Mouse (Mus musculus) kidney, adult 11 months (tissue): ENCODE results near the gene Omp.

Source experiments
- DNase-seq: peaks from one replicate; pipeline ENCODE4 v3.0.0; 2022

Omp gene

DNA sequence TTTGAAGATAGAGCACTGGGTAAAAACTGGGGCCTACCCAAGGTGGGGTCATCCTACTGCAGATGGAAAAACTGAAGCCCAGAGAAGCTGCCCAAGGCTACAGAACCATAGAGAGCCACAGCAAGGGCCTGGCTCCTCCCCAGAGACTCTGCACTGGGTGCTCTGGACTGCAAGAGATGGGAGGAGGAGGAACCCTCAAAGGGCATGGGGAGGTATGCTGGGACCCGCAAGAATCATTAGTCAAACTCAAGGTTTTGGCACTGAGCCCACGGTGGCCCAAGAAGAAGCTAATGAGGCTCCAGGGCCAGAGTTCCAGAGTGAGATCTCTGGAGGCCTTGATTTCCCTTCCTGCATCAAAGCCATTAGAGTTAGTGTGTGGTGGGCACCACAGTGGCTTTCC is 7.3 kb downstream of the Omp start:
- no peak for DNase-seq

DNA sequence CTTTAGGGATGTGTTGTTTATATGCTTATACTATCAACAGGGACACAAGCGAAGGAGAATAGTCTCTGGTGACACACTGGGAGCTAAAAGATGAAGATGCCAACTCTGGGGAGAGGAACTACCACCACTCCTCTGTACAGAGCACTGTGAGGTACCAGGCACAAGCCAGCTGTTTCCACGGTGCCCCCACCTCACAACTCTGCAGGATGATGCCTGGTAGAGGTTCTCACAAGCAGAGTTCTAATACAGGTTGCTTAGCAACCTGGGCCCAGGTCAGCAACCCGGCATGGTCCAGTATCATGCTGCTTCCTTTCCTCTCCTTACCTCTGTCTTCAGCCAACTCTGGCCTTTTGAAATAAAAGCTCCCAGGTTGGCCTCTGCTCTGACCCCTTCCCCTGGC is 7.7 kb downstream of the Omp start:
- no peak for DNase-seq

DNA sequence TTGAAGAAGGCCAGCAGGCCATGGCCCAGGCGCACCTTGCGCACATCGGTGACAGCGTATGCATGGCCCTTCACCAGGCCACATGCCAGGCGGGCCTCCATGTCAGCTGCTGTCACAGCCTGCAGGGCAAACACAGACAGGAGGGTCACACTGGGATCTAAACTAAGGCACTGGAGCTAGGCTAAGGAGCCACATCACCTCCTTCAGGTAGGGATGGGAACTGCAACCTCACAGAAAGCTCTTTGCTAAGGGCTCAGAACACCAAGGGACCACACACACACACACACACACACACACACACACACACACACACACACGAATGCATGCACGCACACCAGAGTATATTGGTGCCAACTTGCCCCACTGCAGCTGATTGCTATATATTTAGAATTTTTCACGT is 13.6 kb downstream of the Omp start:
- no peak for DNase-seq

DNA sequence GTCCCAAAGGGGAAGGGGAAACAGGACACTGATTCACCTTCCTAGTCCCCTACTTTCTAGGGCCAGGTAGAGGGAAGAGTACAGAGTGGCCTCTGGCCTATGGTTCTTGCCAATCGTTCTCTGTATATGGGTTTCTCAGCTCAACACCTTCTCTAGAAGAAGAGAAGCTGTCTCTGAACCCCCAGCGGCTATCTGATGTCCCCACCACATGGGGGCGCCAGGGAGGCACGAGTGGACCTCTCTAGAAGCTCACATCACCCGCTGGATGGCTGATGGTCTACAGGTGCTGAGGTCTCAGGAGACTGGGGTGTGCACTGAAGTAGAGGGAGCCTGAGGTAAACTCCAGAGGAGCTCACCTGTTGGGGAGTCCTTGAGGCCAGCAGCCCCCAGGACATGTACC is 19.8 kb downstream of the Omp start:
- DNase-seq, result no peak

DNA sequence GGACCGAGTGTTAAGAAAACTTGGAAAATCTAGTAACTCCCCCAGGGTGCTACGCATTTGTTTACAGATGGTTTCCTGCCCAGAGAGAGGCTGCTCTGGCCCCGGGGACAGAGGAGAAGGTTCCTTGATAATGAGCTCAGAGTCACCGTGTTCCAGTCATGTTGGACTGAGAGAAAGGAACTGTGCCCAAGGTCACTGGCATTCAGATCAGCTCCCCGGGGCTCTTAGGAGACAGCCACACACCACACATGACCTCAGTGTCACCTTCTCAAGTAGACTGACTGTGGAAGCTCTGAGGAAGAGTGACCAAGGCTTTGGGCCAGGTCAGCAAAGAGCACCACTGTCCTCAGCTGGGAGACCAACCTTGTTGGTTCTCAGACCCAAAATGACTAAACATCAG is 20.6 kb downstream of the Omp start:
- DNase-seq, result no peak

DNA sequence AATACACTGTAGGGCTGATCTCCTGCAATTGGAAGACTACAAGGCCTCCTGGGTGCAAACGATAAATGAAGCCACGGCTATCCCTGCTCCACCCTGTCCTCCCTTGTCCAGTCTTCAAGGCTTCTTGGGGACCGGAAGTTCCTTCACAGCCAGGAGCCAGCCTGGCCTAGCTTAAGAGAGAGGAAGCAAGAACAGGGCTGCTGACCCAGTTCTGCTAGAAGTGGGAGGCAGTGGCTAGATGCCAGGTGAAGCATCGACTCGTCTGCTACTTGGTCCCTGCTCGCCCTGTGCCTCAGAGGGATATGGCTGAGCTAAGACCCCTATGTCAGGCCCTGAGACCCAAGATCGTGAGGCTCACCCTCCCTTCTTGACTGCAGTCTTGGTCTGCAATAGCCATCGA is 23.6 kb downstream of the Omp start:
- no peak for DNase-seq

DNA sequence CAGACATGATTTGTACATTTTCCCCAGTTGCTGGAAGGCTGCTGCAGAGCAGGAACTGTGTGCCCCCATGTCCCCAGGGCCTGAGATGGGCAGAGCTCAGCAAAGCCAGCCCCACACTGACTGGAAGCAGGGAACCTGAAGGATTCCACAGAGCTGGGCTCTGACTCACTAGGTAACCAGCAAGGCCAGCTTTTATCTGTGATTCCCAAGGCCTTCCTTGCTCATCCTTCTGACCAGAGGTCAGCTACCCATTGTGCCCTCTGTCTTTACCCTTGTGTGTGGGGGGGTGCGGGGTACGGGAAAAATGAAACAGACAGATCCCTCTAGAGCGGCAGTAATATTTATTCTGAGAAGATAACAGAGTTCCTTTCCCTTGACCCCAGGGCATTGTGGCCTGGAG is 24.1 kb downstream of the Omp start:
- no peak for DNase-seq

DNA sequence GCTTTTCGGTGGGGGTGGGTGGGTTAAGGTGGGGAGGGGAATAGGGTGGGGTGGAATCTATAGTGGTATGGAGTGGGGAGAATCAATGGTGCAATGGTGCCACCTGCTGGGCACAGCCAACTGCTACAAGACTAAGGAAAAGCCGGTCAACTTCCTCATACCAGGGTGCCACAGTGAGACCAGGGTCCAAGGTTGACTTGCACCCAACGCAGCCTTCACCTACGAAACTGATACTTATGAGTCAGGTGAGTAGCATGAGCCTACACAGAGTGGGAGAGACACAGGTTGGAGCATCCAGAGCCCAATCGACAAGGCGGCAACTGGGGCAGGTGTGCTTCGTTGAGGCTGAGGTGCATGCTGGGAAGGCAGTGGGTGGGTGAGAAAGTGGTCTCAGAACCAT is 25.0 kb downstream of the Omp start:
- peak; percentile 70 for DNase-seq

DNA sequence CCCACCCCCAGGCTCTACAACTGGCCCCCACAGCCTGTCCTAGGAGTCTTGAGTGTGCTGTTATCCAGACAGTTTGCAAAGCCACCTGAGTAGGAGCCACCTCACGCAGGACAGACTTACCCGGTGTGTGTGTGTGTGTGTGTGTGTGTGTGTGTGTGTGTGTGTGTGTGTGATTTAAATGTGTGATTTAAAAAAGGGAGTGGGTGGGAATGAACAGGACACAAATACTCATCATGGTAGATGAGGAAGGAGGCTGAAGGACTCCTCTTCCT is 25.4 kb downstream of the Omp start:
- DNase-seq, result no peak

DNA sequence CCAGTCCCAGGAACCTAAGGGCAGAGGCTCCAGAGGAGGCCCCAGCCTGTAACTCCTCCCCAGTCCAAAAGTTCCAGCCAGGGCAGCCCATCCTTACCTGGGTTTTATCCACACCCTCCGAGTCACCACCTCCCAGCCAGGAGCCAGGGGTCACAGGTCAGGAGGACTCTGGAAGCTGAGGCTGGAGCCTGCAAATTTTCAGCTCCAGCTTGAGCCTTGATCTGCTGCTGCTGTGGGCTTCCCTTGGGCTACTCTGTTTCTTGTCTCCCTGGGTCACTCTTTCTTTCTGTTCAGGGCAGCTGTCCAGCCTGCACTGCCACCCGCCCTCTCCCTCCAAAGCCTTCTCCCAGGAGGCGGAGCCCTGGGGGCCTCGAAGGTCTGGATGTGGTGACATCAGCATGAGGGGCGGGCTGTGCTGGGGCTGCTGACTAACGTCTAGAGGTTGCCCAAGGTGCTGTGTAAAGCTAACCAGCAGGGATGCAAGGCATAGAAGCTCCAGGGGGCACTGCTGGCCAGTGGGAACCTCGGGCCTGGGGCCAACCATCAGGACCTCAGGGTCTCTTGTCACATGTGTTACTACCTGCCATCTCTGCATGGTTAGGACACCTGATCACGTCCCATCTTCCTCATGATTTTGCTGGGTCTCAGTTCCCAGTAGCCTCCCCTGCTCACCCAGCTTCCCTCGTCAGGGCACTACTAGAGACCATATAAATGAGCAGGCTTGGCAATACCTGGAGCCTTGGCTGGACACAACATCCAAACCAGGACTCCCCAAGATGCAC is 25.9 kb downstream of the Omp start, which contains the start of gene Myo7a:
Gene Myo7a (minus strand): TSS at position 346 of the 782 bp plus-strand sequence.
- DNase-seq, result peak; percentile 87

DNA sequence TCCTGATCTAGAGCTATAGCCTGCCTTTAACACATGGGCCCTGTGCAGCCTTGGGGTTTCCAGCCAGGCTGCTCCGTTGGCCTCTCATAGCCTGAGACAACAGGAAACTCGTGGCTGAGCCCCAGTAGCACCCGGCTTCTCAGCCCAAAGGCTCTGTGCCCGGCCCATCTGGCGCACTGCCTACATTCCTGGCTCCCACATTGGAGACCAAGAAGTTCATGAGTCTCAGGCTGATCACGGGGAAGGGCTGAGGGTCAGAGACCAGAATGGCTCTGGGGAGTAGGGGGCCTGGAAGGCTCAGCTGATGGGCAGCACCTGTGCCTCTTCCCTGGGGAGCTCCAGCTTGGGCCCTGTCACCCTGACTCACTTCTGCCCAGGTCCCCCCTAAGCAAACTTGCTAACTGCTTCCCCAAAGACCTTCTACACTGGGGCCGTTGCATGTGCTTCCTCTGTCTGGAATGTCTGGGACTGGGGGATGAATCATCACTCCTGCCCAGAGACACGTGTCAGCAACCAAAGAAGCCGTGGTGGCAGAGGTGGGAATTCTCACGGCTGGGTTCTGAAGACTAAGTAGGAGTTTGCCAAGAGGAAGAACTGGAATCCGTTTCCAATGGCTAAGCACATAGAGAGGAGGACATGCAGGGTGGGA is 28.2 kb downstream of the Omp start:
- peak; percentile 95 for DNase-seq

DNA sequence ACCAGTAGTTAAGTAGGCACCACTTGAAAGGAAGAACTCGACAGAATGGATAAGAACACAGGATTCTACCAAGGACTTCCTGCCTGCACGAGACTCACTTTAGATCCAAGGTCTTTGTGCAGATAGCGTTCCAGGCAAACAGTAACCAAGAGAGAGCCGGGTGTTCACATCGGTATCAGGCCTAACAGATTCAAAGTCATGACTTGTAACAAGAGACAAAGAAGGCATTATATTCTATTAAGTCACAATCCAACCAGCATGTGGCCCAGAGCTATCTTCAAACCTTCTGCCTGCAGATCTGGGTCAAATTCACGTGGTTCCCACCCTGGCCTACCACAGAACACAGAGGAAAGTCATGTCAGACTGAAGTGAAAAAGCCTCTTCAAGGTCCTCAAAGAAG is 30.6 kb downstream of the Omp start:
- DNase-seq, result no peak

DNA sequence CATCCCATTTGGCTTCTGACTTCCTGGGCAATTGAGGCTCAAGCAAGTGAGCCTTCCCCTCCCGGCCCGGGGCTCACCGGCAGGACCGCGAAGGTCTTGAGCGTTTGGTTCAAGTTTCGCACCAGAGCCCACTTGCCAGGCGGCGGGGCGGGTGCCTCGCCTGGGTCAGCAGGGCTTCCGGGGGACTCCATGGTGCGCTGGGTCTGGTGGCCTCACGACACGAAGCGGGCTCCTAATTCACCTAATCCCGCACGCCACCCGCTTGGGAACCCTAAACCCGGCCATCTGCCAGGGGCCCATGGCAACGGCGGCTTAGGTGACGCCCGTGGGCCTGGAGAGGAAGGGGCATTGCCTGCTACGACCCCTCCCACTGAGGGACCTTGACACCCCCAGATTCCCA is 34.1 kb downstream of the Omp start:
- DNase-seq, result no peak

DNA sequence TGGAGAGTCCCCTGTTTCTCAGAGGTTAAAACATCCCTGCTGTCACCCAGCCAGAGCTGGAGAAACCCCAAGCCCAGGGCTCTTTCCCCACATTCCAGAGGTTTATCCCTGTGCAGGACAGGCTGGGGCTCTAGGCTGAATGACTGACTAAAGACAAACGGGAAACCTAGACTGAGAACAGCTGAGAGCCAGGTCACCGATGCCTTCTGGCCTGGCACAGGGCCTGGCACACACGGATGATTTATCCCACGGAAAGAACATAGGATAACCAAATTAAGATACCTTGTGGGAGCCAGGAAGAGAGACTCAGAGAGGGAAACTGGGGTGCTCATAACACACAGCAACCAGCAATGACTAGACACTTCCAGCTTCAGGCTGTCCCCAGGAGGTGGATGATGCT is 35.5 kb downstream of the Omp start:
- no peak for DNase-seq

DNA sequence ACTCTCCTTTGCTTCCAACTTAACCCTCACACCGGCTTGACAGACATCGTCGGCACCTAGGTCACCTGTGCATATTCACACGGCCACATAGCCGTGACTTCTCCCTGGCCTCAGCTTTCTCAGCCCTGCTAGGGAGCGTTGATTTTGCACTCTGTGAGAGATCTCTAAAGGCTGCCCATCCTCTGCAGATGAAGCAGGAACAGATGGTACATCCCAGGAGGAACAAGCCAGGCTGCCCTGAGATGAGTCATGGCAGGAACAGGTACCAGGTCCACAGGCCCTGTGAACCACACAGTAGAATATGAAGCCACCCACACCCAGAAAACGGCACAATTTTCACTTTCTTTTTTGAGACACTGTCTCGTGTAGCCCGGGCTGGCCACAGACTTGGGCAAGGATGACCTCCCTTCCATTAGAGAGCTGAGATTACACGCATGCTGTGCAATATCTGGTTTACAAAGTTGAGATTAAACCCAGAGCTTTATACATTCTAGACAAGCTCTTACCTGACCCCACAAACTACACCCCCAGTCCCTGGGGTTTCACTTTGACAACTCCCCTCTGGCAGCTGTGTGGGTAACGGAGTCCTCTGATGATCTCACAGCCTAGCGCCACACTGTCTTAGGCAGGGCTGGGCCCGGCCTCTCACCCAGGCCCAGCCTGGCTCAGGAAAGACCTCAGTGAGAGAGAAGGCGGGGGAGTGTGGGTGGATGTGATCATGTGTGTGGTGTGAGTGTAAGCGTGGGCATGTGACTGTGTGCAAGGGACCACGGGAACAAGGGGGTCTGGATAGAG is 36.5 kb downstream of the Omp start:
- no peak for DNase-seq

DNA sequence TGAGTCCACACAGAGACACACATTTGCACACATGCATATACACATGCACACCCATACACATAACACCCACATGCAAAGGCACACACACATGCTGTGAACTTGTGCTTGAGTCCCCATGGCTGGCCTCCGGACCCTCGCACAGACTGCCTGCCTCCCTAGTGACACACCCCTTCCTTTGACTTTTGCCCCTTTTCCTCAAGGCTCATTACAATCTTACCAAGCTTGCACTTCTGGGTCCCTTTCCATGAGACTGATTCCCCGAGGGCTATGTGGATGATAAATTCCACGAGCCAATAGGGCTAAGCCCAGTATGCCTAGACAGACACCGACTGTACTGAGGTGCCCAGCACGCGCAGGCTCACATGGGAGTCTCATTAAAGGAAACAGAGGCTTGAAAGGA is 39.0 kb downstream of the Omp start:
- DNase-seq, result peak; percentile 54

DNA sequence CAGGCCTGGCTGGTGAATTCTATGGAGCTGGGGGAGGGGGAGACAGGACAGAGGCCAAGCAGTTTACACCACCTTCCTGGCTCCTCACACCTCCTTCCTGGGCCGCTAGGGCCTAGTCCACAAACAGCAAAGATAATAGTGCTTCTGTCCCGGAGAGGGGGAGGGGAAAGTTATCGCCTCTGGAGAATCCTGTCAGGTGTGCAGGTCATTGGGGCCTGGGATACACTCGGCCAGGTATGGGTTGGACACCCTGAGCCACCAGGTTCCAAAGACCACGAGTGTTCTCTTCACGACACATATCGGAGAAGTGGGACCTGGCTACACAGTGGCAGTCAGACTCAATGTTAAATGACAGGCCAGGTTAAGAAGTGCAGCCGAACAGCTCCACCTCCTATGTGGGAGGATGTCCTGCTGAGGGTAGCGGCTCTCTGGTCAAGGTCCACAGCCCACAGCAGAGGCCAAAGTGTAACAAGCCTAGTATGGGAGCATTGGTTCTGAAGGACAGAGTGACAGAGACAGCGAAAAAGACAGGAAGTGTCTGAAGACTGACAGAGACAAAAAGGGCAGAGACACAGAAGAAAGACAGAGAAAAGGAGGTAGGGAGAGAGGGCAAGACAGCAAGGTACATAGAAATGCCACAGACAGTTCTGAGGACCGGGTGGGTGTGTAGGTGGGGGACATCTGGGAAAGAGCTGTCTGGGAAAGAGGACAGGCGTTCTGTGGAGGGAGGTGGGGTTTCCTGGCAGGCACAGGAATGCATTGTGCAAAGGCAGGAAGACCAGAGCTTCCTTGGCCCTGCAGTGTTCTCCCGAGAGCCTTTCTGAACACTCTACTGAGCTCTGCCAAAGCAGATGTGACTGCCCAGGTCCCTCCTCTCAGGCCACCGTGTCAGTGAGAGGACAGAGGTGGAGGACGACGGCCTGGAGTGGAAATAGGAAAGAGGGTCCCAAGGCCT is 40.5 kb downstream of the Omp start:
- DNase-seq, result peak; percentile 84

DNA sequence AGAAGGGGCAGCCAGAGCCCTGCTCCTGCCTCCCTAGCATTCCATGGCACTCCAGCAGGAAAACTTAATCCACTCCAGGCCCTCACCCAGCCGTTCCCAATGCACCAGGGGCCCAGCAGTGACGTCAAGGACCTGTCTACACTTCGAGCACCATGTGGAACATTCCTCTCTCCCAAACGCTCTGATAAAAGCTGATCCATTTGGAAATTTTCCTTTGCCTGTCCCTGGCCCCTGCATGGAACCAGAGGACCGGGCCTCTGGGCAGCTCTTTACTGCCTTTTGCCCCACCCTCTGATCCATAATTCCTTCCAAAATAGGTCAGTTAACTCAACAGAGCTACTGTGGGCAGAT is 41.4 kb downstream of the Omp start:
- DNase-seq, result no peak

DNA sequence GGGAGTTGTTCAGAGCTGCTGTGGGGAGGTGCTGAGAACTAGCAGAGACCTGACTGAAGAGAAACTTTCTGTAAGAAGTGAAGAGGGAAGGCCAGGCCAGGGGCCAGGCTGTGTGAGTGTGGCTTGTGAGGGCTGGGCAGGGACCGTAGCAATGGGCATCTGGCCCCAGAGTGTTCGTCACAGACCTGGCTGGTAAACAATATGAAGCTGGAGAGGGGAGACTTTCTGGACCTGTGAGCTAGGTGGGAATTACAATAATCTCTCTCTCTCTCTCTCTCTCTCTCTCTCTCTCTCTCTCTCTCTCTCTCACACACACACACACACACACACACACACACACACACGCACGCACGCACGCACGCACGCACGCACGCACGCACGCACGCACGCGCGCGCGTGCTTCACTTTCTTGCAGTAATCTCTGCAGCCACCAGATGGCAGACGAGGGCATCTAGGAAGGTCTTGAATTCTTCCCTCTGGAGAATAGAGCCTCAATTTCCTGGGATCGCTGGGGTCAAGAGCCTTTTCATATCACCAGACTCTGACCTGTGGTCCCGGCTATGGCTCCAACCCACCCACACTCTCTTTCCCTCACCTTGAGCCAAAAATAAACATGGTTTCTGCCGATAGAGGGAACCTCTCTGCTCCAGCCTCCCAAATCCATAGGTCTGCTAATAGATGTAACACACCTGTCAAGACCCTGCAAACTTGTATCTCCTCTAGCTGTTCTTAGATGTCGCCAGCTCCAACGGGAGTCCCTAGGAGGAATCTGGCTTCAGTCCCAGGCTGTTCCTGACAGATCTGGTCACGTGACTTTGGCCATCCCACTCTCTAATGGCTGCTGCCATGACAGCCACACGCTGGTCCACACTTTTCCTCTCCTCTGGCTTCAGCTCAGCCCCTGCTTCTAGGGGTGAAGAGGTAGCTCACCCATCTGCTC is 42.0 kb downstream of the Omp start:
- DNase-seq, result peak; percentile 72

DNA sequence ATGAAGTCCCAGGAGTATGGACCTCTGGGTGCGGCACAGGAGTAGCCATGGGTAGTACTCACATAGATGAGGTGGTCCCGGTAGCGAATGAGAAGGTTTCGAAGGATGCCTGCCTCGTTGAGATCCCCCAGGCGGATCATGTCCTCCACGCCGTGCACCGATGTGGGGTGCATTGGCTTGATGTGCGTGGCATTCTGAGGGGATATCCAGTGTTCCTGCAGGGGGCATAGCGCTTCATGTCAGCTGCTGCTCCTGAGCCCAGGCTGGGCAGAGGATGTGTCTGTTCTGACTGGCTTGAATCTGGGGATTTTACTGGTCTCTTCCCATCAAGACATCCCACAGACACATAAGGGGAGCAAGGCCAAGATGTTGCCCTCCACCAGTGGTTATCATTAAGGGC is 42.8 kb downstream of the Omp start:
- no peak for DNase-seq

DNA sequence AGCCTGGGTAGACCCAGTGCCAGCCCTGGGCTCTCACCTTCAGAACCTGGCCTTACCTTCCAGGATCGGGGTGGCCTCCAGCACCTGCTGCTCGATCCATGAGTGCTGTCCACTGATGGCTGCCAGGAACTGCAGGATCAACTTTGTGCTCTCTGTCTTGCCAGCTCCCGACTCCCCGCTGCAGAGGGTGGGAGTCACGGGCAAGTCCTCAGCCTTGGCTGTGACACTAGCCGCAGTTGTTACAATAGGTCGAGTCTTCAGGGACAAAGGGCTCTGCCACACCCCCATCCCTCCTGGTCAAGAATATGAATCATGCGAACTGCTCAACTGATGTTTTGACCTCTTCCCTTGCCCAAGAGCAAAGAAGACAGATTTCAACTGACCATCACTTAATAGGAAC is 47.7 kb downstream of the Omp start:
- no peak for DNase-seq

DNA sequence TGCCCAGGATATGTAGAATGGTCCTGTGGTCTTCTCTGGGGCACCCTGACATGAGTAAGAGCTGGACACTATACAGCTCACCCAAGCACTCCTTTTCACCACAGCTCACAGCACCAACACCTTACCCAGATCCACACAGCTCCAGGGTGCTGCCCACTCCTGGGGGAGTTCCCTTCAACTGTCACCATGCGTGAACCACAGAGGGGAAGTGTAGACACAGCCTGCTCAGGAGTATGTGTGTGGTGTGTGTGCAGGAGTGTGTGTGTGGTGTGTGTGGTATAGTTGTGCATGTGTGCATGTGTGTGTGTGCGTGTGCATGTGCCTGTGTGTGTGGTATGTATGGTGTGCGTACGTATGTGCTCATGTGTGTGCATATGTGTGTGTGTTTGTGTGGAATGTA is 49.5 kb downstream of the Omp start:
- no peak for DNase-seq
